Mouse (Mus musculus) spleen, adult 18-20 months (tissue): ENCODE results near the gene Casz1.

Source experiments
- DNase-seq, 2 experiments: peaks; one replicate each; pipeline ENCODE4 v3.0.0; 2022; ENCODE audit warnings: mixed read lengths in 2 of 2

Gene Casz1

DNA sequence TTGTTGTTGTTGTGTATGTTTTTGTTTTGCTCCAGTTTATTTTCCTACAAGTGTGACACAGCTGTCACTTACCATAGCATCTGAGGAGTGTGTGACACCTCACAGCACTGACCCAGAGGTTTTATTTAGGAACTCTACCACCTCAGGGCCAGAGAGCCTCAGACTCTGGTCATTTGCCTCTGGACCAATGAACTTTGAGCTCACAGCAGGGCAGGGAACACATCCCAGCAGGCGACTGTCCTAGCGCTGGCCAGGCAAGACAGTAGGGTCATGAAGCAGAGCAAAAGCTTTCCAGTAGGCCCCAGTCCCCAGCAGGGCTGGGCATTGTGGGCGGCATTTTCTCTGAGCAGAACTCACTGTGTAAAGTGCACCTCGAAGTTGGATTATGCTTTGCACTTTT lies 1.2 kb upstream of the Casz1 start:
- DNase-seq, result no peak

DNA sequence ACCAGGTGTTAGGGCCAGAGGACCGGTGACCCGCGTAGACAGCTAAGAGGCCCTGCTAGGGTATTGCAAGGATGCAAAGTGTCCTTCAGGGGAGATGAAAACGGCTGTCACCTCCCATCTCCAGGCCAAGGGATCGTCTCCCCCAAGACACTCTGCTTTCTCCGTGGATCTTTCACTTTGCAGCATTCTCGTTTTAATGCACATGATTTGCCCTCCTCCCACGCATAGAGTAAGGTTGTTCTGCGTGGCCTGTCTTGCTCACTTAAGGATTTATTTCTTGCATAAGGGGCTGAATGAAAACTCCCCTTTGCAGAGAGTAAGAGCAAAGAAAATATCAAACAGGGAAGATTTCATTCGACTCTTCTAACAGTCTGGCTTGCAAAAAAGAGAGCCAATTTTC lies 593 bp upstream of the Casz1 start:
- no peak for DNase-seq

DNA sequence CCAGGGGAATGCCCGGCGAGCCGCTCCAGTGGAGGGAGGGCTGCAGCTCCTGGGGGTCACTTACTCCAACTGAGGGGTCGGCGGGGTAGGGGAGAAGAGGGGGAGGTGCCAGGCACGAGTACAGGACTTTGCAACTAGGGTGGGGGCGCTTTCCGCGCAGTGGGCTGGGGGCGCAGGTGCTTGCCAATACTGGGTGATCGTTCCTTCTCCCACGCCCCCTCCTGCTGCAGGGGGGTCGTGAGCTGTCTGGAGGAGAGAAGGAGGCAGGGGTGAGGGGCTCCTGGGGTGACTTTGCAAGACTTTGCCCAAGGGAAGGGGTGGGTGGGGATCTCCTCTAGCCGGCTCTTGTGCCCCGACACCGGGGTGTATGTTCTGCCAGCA lies 541 bp downstream of the Casz1 start:
- no peak for DNase-seq

DNA sequence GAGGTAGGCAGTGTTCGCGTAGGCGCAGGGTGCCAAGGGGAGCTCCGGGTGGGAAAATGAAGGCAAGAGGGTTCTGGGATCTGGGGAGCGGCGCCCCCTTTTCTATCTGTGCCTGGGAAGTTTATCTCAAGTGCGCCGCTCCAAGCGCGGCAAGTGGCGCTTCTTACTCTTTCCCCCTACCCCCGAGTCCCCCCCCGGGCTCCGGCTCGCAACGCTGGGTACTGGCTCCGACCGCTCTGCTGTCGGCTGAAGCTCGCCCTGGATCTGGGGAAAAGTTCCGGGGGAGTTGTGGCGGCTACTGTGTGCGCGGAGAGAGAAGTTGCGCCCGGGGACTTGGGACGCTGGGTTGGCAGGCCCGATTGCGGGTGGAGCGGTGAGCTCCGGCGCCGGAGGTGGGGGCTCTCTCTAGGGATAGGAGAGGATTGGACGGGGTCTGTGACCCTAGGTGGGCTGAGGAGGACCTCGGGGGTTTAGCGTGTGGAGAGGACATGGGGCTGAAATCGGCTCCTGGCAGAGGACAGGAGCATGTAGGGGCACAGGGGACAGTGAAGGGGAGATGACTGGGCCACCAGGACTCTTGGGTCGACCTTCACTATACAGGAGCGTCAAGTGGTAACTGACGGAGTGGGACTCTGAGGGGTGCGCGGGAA lies 1.1 kb downstream of the Casz1 start:
- DNase-seq, result no peak

DNA sequence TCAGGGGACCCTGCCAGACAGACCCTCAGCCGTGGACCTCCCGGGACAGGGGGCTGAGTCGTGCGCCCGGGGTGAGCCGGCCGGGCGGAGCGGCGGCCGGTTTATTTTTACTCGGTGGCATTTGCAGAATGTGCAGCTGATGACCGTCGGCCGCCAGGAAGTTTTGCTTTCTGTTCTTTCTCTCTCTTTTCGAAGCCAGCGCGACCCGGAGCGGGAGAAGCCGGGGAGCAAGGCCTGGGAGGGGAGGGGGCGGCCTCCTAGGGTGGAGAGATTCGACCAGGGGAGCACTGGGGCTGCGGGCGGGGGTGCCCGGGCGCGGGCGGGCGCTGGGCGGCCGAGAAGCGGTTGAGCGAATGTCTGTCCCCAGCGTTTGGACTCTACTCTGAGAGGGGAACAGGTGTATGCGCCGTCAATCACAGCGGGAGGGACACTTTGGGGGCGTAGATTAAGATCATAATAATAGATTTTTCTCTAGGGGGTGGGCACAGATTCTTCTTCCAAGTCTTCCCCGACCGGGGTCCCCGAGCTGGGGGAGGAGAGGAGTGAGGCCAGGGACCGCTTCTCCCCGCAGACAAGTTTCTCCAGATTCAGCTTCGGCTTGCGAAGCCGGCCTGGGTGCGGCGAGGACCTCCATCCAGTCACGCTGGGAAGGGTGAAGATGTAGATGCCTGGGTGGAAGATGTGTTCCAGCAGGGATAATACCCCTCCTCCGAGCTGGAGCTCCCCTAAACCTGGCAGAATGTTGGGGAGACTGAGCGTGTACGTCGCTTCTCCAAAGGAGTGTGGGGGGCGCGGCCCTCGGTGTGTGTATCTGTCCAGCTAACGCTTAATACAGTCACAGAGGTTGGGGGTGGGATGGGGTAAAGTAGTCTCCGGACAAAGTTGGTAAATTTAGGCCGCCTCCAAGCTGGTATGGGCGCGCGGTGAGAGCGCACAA lies 1.9 kb downstream of the Casz1 start:
- no peak for DNase-seq

DNA sequence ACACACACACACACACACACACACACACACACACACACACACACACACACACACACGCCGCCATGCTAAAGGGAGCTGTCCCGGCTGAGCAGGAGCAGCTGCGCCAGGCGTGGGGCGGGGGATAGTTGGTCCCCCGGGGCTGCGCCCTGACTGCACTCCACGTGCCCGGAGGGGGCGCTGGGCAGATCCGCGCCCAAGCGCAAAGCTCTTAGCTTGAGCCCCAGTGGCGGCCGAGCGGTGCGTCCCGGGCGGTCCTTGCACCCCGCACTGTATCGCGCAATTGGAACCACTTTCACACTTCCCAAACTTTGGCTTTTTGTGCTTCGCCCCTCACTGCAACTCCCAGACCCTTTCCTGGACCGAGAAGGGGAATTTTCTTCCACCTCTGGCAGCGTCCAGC lies 2.6 kb downstream of the Casz1 start:
- no peak for DNase-seq

DNA sequence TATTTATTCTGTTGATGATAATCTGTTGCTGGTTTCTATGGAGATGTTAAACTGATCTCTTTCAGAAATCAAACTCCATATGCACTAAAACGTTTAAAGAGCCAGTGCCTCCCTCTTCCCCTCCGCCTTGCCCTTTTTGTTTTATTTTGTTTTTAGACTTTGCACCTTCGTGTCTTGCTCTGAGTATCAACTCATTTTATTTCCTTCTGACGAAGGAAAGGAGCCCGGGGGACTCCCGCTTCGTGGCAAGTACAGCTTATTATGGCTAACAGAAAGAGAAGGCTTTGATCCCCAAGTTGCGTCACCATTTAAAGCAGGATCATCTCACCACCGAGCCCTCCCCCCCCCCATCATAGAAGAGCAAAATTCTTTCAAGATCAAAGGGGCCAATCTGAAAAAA lies 3.2 kb downstream of the Casz1 start:
- no peak for DNase-seq

DNA sequence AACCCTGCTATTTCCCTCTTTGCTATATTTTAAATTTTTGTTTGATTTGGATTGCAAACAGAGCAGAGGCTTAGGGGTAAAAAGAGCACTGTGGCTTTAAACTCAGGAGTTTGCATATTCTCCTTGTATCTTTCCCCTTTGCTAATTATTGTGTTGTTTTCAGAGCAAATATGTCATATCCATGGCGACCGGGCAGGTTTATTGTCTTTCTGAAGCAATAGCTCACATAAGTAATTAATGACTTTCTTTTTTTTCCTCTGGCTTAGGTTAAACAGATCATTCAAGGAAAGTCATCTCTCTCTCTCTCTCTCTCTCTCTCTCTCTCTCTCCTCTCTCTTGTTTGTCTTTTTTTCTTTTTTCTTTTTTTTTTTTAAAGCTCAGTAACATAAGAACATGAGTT lies 4.6 kb downstream of the Casz1 start:
- no peak for DNase-seq

DNA sequence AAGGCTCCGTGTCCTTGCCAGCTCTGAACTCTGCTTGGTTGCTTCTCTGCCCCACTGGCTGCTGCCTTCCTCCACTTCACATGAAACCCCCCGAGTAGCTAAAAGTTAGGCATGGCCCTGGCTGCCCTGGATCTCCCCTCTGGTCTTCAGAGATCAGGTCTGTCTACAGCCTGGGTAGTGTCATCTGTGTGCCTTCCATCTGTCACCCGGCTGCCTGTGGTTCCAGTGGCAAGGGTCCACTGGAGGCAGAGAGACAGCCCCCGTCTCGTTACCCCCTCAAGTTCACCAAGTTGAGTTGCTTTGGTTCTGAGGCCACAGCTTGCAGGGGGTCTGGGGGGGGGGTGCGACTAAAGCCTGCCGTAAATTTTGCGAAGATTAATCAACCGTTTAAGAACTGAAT lies 6.5 kb downstream of the Casz1 start:
- no peak for DNase-seq

DNA sequence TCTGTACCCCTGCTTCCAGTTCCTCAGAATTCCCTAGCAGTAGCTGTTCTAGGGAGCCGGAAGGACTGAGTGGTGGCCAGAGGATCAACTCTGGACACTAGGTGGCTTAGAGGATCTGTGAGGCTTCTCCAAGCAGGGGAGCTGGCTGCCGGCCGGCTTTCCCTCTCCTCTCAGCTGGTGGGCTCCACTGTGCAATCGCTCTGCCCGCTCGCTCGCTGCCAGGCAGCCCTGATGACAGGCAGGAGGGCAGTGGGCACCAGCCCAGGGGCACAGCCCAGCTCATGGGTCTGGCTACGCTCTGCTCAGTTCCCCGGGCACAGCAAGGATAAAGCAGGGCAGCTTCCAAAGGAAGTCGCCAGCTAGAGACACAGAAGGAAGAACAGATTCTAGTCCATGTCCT lies 7.7 kb downstream of the Casz1 start:
- DNase-seq, result no peak

DNA sequence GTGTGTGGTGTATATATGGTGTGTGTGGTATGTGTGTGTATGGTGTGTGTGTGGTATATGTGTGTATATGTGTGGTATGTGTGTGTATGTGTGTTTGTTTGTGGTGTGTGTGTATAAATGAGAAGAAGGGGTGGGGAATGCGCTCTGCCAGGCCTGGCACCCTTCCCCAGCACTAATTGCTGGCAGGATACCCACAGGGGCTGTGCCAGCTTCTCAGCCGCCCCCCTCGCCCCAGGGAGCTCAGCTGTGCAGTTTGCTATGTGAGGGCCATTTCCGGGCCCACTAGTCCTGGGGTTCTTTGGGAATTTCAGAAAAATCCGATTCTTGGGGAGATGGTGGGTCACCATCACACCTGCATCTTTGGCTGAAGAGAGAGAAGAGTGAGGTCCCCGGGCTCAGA lies 9.0 kb downstream of the Casz1 start:
- DNase-seq, result no peak

DNA sequence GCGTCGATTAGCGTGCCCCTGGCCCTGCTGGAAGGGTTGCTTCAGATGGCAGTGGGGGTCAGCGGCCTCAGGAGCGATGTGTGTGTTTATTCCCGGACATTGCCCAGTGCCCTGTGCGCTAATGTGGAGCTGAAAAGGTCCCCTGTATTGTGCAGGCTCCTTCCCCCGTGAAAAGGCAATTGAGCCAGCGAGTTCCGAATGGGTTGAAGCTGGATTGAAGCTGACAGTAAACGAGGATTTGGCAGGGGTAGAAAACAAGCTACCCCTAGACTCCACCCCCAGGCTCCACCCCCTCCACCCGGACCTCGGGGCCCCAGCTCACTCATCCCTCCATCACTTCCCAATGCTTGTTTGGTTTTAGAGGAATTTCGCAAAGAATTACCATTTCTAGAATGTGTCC lies 12.3 kb downstream of the Casz1 start:
- DNase-seq, result no peak

DNA sequence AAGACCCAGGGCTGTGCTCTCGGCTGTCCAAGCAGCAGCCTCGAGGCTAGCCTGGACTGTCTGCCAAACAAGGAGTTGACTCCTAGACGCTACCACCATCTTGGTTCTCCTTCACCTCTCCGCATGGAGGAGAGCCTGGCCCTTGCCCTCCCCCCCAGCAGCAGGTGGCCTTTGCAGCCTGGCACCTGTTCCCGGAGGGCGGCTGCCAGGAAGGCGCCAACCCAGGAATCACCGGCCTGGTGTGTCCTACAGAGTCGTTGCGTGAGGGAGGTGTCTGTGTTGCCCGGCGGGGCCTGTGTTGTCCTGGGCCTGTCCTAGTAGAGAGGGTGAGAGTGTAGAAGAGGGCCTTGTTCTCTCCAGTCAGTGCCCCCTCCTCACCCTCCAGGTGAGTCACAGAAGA lies 13.9 kb downstream of the Casz1 start:
- no peak for DNase-seq

DNA sequence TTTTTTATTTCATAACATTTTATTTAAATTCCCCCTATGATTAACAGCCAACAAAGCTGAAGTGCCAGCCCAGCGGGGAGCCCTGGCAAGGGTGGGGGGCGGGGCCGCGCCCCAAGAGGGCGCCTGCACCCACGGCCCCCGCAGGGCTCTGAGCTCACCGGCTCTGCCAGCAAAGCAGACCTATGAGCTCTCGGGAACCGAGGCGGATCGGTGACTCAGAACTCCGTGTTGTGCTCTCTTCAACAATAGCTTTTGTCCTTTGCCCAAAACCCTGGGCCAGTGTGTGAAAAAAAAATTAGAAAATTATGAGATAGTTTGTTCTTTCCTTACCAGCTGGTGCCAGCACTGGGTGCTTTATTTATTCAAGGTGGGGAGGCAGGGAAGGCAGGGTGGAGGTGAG lies 15.9 kb downstream of the Casz1 start:
- DNase-seq, result no peak

DNA sequence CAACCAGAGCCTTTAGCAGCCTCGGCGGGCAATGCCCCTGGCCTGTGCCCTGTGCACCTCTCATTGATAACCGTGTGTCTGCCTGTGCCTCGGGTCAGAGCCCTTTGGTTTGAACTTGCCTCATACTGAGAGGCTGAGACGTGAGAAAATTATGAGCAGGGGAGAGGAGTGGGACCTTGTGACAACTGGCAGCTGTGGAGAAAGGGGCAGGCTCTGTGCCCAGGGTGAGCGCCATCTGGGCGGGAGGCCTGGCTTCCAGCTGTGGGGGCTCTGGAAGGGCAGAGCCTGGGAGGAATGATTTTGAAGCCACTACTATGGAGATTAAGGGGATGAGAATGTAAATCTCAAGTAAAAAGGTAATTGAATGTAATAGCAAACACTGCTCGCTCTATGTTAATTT lies 19.1 kb downstream of the Casz1 start:
- DNase-seq, result no peak

DNA sequence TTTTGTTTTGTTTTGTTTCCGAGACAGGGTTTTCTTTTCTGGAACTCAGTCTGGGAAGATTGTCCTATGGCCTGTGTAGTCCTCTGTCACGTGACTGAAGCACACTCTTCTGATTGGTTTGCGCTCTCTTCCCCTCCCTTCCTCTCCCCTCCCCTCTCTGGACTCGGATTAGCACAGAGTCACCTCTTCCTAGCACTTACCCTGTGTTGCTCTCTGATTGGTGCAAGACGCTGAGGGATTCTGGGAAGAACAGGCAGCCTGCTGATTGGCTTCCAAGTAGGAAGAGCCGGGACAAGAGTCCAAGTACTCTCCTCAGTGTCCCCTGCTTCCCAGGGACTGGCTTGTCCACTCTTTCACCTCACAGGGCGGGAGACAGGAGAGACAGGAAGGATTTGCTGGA lies 26.1 kb downstream of the Casz1 start:
- DNase-seq, result no peak

DNA sequence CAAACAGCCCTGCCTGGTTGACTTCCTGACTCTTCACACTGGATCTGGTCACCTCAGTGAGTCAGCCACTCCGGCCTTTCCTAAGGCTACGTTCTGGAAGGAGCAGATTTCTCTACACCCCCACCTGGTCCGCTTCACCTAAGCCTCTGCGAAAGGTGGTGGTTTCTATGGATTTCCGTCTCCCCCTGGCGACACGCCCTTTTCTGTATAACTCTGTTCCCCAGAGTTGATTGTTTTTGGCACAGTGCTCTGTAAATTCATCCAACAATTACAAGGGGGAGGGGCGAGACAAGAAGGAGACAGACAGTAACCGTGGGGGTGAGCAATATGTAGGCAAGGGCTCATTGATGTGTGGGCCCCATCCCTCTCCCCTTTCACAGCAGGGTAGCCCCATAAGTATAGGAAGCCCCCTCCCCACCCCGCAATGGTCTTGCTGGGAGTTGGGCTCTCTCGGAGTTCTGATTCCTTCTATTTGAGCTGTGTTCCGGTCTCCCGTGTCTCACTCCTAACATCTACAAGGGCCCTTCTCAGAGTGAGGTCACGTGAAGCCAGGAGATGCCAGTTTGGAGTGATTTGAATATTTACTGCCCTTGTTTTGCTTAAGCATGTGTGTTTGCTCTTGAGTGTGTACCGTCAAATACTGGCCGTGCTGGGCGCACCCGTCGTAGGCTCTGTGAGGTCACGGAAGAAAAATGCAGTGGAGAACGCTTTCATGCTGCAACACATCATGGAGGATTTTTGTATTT lies 29.2 kb downstream of the Casz1 start:
- no peak for DNase-seq

DNA sequence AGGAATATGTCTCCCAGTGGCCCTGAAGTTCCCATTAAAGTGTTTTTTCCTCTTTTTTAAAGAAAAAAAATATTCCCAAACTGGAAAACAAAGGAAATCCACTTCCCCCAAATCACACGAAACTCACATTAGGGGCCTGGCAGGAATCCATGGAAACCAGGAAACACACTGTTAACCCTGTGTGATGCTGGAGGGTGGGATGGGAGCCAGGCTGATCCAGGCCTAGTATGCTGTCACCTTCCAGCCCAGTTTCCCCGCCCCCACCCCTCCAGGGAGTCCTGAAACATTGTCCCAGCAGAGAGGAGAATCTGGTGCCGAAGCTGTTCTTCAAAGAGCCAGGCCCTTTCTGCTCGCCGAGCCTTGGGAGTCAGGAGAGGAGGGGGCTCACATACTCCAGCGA lies 32.2 kb downstream of the Casz1 start:
- no peak for DNase-seq

DNA sequence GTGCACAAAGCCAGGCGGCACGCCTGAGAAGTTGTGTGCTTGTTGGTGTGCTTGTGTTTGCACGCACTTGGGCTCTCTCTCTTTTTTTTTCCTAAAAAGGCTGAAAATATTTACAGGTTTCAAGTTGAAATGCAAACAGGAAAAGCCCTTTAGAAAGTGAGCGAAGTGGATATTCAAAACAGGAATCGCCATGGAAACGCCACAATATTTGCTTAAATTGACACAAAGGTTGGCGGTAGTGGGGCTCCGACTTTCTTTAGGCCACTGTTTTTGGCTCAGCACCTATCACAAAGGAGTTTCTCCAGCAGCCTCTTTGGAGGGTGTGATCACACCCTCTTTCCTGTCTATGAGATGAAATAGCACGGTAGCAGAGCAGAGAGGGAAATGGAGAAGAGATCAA lies 32.8 kb downstream of the Casz1 start:
- DNase-seq, result no peak

DNA sequence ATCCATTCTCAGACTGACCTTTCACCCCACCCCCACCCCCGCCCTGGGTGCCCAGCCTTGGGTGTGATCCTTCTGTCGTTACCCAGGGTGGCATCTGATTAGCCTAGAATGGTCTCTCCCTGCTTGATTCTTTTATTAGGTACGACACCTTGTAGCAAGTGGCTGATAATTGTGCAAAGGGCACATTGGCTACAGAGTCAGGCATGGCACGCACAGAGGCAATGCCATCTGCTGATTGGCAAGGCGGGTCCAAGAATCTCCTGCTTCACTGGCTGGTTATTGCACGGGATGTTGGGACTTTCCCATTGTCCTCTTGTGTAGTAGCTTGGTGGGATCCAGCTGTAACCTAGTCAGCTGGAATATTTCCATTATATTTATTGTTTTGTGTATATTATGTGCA lies 33.4 kb downstream of the Casz1 start:
- DNase-seq, result no peak

DNA sequence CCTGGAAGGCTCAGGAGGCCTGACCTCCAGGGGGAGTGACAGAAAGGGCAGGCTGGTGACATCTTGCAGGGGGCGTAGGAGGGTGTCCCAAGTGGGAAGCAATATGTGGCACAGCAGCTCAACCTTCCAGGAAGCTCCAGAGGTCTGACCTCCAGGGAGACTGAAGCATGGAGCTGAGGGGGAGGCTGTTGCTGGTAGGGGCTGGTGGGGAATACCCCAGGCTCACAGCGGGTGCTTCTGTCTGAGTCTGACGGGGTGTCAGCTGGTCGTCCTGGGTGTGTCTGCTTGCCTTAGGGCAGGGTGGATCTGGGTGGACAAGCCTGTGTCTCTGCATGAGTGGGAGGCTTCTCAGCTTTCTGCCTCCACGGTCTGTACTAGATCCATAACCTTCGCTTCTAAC lies 38.1 kb downstream of the Casz1 start:
- DNase-seq, result no peak

DNA sequence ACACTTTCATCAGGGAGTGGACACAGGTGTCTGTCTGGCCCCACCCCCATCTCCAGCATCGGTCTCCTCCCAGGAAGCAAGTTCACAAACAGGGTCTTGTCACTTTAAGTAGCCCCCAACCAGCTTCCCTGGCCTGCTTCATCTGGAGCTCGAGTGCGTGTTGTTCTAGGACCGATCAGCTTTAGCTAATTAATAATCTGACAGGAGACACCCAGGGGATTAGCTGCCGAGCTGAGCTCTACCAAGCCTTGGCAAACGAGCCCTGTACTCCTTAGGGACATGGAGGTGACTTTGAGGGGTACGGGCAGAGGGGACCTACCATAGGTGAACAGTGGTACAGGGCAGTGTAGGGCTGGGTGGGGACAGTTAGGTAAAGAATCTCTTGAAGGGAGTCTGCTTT lies 40.7 kb downstream of the Casz1 start:
- DNase-seq, result no peak

DNA sequence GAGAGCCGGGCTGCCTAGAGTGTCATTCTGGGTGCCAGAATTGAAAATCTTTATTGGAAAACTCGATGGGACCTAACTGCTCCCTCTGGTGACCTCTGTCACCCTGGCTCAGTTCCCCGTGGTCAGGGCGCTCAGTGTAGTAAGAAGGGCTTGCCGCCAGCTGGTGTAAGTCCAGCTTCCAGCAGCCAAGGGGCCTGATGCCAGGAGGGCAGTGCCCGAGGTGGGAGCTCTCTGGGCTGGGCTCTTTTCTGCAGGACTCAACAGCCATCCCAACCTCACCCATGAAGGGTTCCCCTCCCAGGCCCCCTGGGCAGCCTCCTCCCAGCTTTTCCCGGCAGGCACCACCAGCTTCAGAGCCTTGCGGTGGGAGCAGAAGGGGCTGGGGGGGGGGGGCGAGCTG lies 42.0 kb downstream of the Casz1 start:
- DNase-seq, result no peak

DNA sequence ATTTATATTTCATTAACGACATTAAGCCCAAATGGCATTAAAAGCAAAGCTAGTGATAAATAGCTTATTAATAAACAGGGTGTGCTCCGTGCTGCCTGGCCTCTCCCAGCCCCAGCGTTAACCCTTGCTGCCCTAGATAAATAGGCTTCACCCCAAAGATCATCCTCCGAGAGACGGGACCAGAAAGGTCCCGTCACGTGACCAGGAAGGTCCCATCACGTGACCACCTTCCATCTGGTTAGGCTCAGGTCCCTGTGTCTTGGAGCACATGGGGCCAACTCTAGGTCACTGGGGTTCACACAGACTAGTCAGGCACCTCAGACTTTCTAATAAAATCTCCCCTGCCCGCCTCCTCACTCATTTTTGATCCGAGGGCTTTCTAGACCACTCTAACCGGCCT lies 42.5 kb downstream of the Casz1 start:
- no peak for DNase-seq
